Mouse (Mus musculus) embryonic fibroblast, embryonic 13.5 days (primary cell): ENCODE data around the gene Fbxo2.

Source experiments
- CTCF ChIP-seq: IDR thresholded peaks from 2 replicates; pipeline ENCODE4 v1.5.1; 2011; ENCODE audit warnings: mild to moderate bottlenecking, control low read depth, low read length, moderate library complexity, borderline replicate concordance; ENCODE audit not compliant: insufficient read depth
- POLR2A ChIP-seq: IDR thresholded peaks from 2 replicates; pipeline ENCODE4 v1.6.1; 2011; ENCODE audit warnings: low read depth, mild to moderate bottlenecking, control low read depth, low read length, moderate library complexity

GRCm38 (mm10) chr4:148154982-148155381 lies 5.4 kb upstream of the Fbxo2 start:
- no peak for TF ChIP-seq POLR2A
- no peak for TF ChIP-seq CTCF
